Mouse (Mus musculus) C2C12 (cell line): ENCODE results near the gene Rpf2.

Experiments
- CTCF ChIP-seq: IDR thresholded peaks from one replicate; pipeline ENCODE4 v1.5.1; 2011; ENCODE audit not compliant: control insufficient read depth, insufficient read depth, insufficient read length
- FOSL1 ChIP-seq: IDR thresholded peaks from one replicate; pipeline ENCODE4 v1.8.0; 2011; ENCODE audit warnings: mild to moderate bottlenecking, low read length; ENCODE audit not compliant: poor library complexity, insufficient read depth, severe bottlenecking
- MYOG ChIP-seq: IDR thresholded peaks from one replicate; pipeline ENCODE4 v1.6.1; 2011; ENCODE audit not compliant: control insufficient read depth, insufficient read length; ENCODE audit errors: extremely low read depth

- TF ChIP-seq CTCF (no peak), MYOG (no peak), FOSL1 (no peak)
These were observed 4.1 kb upstream of the Rpf2 start for GRCm38 (mm10) chr10:40250969-40251368.
